Mouse (Mus musculus) hindbrain, embryonic 16.5 days (tissue): ENCODE results near the gene Ftsj1. TPM values are rescaled to one million over a fixed set of nuclear protein-coding genes. Genes with fewer than 3 reads are reported as not detected.

Experiments used
- ATAC-seq: fragments of 200-750 bp; cut with Nextera tagmentation; 2 replicates; pipeline ENCODE4 v1.8.0; 2017; ENCODE audit warnings: moderate TSS enrichment, moderate library complexity
- H3K27ac ChIP-seq: fragments of 300-500 bp; sonication (generic); 2 replicates; pipeline ENCODE4 v1.5.1; 2014; ENCODE audit warnings: low read depth, mild to moderate bottlenecking, control low read depth, low read length, moderate library complexity
- H3K27me3 ChIP-seq: fragments of 300-500 bp; sonication (generic); replicated peaks from 2 replicates; pipeline ENCODE4 v1.6.1; 2014; ENCODE audit warnings: low read length; ENCODE audit not compliant: control insufficient read depth, insufficient read depth
- H3K36me3 ChIP-seq: fragments of 300-500 bp; sonication (generic); 2 replicates; pipeline ENCODE4 v1.6.1; 2014; ENCODE audit warnings: mild to moderate bottlenecking, low read length, moderate library complexity, mixed read lengths; ENCODE audit not compliant: control insufficient read depth, insufficient read depth
- H3K4me1 ChIP-seq: fragments of 300-500 bp; sonication (generic); 2 replicates; pipeline ENCODE4 v1.6.1; 2014; ENCODE audit warnings: low read depth, low read length; ENCODE audit not compliant: control insufficient read depth, insufficient read depth
- H3K4me2 ChIP-seq: fragments of 300-500 bp; sonication (generic); 2 replicates; pipeline ENCODE4 v1.6.1; 2014; ENCODE audit warnings: mild to moderate bottlenecking, low read length, control low read depth, moderate library complexity
- H3K4me3 ChIP-seq: fragments of 300-500 bp; sonication (generic); 2 replicates; pipeline ENCODE4 v1.5.1; 2014; ENCODE audit warnings: mild to moderate bottlenecking, low read length, control low read depth, moderate library complexity
- H3K9ac ChIP-seq: fragments of 300-500 bp; sonication (generic); 2 replicates; pipeline ENCODE4 v1.6.1; 2014; ENCODE audit warnings: low read depth, mild to moderate bottlenecking, control low read depth, low read length, moderate library complexity
- H3K9me3 ChIP-seq: fragments of 300-500 bp; sonication (generic); 2 replicates; pipeline ENCODE4 v1.6.1; 2014; ENCODE audit warnings: mild to moderate bottlenecking, low read length, moderate library complexity; ENCODE audit not compliant: control insufficient read depth
- WGBS: fragments of 180-500 bp; shearing (Covaris S2); extraction: QIAGEN DNeasy Blood & Tissue Kit; methylation state at CpG from one replicate; pipeline ENCODE4 v1.1.7; 2014; 5-methylcytosine and 5-hydroxymethylcytosine counted together
- polyA plus RNA-seq: library from polyadenylated mRNA; unstranded; fragments of >200 nt; fragmentation: Nextera tagmentation; extraction: Ambion mirVana; gene quantifications from 2 replicates; pipeline ENCODE4 v1.2.1, GENCODE M21; 2015

Ftsj1 gene
- 49.9 and 52.8 TPM in 2 replicates for polyA plus RNA-seq

DNA sequence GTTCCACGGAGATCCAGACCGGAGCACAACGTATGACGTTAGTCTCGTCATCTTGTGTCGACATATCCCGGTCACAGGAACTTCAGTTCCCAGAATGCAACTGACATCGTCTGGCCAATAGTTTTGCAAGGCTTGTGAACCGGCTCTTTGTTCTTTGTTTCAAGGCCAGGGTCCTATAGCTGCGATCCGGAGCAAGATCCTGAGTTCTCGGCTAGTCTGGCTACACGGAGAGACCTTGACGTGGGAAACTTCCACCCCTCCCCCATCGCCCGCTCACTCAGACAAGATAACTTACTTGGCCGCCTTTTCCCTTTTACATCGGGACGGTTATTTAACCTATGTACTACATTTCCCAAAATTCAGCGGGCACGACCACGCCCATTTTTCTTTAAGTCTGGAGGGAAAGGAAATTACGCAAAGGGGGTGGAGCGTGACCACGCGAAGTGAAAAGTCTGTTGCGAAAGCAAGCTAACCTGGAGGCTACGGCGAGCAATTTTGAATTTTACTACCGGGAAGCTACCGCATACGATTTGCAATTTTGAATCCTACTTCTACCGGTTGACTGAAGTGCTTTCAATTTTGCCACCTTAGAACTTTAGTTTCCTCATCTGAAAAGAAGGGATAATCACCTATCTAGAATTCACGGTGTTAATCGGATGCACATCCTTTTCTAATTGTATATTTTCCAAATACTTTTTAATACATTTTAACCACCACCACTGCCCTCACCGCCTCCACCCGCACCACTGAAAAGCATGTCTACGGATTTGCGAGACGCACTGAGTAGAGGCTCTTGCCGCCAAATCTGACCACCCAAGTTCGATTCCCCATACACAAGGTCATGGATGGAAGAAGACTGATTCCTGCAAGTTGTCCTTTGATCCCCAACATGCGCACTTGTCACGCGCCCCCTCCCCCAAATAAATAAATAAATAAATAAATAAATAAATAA, at the start of gene Ftsj1:
Gene Ftsj1, minus strand, starts transcription at position 73 of the 952 bp plus-strand sequence.
- peaks cover 4% of the 10 kb centered on the region for H3K4me1 ChIP-seq
- WGBS: 16% methylated on average over 45 of the region's 45 CpGs
- peak within 1 kb of the TSS; percentile 78 for H3K27ac ChIP-seq
- peak within 1 kb of the TSS; percentile 67 for H3K9ac ChIP-seq
- H3K27me3 ChIP-seq: no peaks in the 10 kb centered on the region
- no peaks in the 10 kb centered on the region; the same call in 1 of the 2 replicates for H3K9me3 ChIP-seq
- peak within 1 kb of the TSS; percentile 58 for H3K4me3 ChIP-seq
- peak; percentile 96 for ATAC-seq
- peak within 1 kb of the TSS; percentile 61 for H3K4me2 ChIP-seq
- no peaks in the 10 kb centered on the region for H3K36me3 ChIP-seq

DNA sequence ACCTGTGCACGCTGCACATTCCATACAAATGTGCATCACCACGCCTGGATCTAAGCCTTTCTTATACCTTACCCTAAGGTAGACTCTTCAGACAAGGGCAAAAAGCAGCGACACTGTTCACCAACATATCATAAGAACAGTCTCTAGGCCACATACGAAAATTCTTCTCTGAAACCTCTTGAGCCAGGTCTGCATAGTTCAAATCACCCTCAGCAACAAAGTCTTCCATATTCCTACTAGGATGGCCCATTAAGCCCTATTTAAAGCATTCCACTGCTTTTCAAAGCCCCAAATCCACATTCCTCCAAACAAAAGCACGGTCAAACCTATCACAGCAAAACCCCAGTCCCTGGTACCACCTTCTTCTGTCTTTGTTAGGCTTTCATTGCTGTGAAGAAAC, 36.4 kb upstream of the Ftsj1 start:
- WGBS: 81% methylated on average over 5 of the region's 5 CpGs
- Histone ChIP-seq H3K27me3 (no peaks in the 10 kb centered on the region), H3K4me1 (no peaks in the 10 kb centered on the region), H3K4me2 (no peak overlapping the region), H3K27ac (no peak overlapping the region), H3K9ac (no peak overlapping the region), H3K9me3 (no peaks in the 10 kb centered on the region), H3K4me3 (no peak overlapping the region), H3K36me3 (no peaks in the 10 kb centered on the region)
- ATAC-seq: no peak

DNA sequence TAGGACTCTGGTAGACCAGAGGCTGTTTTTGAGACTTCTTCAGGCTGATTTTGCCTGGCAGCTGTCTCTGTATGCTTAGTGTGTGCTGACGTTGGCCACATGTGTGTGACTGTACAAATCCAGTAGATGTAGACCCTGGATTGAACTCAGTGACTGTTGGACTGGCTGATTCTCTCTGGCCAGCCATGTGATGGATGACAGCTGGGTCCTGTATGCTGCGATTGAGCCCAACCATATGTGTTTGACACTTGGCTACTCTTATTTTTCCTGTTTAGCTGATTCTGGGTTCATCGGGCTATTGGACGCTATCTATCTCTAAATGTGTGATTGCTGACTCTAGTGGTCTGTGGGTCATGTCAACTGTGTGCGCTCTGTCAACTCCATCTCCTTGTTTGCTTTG, 21.9 kb upstream of the Ftsj1 start:
- 95% methylated on average over 5 of the region's 5 CpGs for WGBS
- Histone ChIP-seq H3K9ac (no peak overlapping the region), H3K4me1 (no peaks in the 10 kb centered on the region), H3K4me2 (no peak overlapping the region), H3K27me3 (0 out of 2 replicates have a peak, but pooled peaks cover 2% of the 10 kb centered on the region), H3K36me3 (no peaks in the 10 kb centered on the region), H3K4me3 (no peak overlapping the region), H3K27ac (no peak overlapping the region), H3K9me3 (peaks cover 5% of the 10 kb centered on the region; the same call in 1 of the 2 replicates)
- ATAC-seq: no peak

DNA sequence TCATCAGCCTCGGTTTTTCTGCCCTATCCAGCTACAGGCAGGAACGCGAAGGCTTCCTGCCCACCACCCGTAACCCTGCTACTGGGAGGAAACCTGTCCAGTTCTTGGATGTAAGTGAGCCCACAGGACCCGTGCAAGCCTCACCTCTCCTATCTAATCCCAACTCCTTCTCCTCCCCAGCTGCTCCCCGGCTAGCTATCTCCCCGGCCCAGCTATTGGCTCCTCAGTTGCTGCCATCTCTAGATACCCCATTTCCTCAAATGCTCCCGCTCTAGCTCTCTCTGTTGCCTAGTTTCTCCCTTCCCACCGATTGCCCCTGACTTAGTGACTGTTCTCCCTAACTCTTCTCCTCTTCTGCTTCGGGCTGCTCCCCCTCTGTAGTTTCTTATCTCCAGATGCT, 19.8 kb upstream of the Ftsj1 start:
- H3K4me3 ChIP-seq: no peak overlapping the region
- H3K4me2 ChIP-seq: peak overlapping the region; percentile 27
- 32% methylated on average over 10 of the region's 10 CpGs for WGBS
- no peak overlapping the region for H3K27ac ChIP-seq
- no peaks in the 10 kb centered on the region for H3K9me3 ChIP-seq
- H3K36me3 ChIP-seq: no peaks in the 10 kb centered on the region
- ATAC-seq: no peak
- H3K9ac ChIP-seq: no peak overlapping the region
- no peaks in the 10 kb centered on the region for H3K4me1 ChIP-seq
- 0 out of 2 replicates have a peak, but pooled peaks cover 2% of the 10 kb centered on the region for H3K27me3 ChIP-seq

DNA sequence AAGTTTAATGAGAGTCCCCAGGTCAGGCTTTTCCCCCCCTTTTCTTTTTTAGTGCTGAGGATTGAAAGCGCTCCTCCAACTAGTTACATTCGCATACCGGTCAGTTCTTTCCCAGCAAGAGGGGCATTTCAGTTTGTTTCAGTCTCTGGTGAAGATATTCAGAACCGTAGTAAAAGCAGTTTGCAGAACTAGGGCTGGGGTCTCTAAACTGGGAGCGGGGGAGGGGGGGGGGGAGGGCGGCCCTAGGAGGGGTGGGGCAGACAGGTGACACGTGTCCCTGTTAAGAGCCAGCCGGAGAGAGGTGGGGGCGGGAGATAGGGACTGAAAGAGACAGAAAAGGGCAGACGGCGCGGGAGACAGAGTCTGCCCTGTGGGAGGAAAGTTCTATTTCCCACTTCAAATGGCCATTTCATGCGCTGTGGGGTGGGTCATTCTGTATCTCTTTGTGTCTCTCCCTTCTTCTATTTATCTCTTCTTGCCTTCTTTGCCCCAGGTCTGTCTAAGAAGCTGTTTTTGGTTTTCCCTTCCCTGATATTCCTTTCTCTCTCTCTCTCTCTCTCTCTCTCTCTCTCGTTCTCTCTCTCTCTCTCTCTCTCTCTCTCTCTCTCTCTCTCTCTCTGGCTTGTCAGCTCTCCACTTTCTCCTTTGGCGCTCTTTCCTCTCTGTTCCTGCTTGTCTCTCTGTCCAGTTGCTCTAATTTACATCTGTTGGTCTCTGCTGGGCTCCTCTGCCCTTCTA, 19.0 kb upstream of the Ftsj1 start, which contains the start of gene Slc38a5:
Gene Slc38a5, plus strand, starts transcription at position 51 of the 738 bp plus-strand sequence.
- Histone ChIP-seq H3K4me2 (peak within 1 kb of the TSS; percentile 39), H3K27me3 (0 out of 2 replicates have a peak, but pooled peaks cover 2% of the 10 kb centered on the region), H3K27ac (no peak within 1 kb of the TSS), H3K9ac (no peak within 1 kb of the TSS), H3K9me3 (no peaks in the 10 kb centered on the region), H3K36me3 (no peaks in the 10 kb centered on the region), H3K4me3 (no peak within 1 kb of the TSS), H3K4me1 (no peaks in the 10 kb centered on the region)
- WGBS: 19% methylated on average over 10 of the region's 15 CpGs
- no peak for ATAC-seq

DNA sequence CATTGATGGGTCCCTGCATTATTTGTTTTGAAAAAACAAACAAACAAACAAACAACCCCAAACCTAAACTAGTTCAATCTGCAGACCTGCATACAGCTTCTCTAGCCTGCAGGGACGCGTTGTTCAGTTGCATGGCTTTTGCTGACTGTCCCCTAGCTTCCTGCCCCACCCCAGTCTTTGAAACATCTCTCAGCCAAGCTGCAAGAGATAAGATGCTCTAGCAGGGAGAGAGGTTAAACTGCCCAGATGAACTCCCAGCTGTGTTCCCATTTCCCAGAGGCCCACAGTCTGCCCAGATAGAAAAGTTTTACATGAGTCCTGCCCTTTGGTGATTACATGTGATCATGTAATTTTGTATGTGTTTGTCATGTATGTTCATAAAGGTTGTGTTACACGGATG, 12.0 kb upstream of the Ftsj1 start:
- WGBS: 93% methylated on average over 3 of the region's 3 CpGs
- Histone ChIP-seq H3K9ac (no peak overlapping the region), H3K9me3 (no peaks in the 10 kb centered on the region; the same call in 1 of the 2 replicates), H3K36me3 (no peaks in the 10 kb centered on the region), H3K4me3 (no peak overlapping the region), H3K27me3 (no peaks in the 10 kb centered on the region), H3K4me2 (no peak overlapping the region), H3K4me1 (no peaks in the 10 kb centered on the region), H3K27ac (no peak overlapping the region)
- ATAC-seq: no peak

DNA sequence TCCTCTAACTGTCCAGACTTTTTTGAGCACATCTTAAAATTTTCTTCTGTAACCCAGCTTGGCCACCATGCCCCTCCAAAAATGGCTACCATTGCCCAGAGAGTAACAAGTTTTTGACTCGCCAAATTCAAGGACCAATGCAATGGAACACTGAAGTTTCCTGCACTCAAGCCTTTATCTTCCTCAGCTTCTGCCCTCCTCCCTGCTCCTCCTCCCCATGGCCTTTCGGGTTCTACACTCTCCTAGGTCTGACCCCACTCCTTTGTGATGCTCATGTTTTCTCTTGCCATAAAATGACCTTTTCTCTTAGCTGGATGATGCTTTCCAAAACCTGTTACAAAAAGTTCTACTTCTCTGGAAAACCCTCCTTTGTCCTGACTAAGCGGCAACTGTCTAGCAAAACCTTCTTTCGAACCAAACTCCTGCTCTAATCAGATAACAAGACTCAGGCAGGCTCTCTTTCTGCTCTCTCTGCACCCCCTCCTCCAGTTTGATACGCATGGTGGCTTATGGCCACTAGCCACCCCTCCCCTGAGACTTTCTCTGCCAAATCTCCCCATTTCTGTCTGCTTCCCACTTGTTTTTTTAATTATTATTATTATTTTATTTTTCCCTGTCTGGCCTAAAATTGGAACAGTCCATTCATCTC, 11.1 kb upstream of the Ftsj1 start:
- Histone ChIP-seq H3K36me3 (no peaks in the 10 kb centered on the region), H3K9ac (no peak overlapping the region), H3K4me3 (no peak overlapping the region), H3K27ac (no peak overlapping the region), H3K4me2 (no peak overlapping the region), H3K27me3 (no peaks in the 10 kb centered on the region), H3K9me3 (no peaks in the 10 kb centered on the region; the same call in 1 of the 2 replicates), H3K4me1 (no peaks in the 10 kb centered on the region)
- no peak for ATAC-seq
- WGBS: 83% methylated on average over 5 of the region's 5 CpGs

DNA sequence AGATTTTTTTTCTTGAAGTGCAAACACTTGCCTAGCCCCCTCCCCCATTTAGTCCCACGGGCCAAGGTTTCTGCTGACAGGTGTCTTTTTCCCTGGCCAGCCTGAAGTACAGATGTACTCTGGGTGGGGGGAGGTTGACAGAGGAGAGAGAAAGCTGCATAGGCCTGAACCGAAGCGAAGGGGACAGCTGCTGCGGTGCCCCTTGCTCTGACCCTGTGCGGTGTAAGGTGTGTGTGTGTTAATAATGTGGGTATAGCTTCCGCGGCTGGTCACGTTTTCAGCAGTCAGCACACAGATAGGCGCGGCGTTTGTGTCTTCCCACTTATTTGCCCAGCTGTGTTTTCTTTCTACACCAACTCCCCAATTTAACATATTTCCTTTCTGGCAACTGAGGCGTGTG, 7.3 kb upstream of the Ftsj1 start:
- no peaks in the 10 kb centered on the region for H3K27me3 ChIP-seq
- H3K4me1 ChIP-seq: no peaks in the 10 kb centered on the region
- no peak overlapping the region for H3K27ac ChIP-seq
- H3K4me3 ChIP-seq: no peak overlapping the region
- no peak overlapping the region for H3K9ac ChIP-seq
- no peaks in the 10 kb centered on the region; the same call in 1 of the 2 replicates for H3K9me3 ChIP-seq
- ATAC-seq: no peak
- 85% methylated on average over 12 of the region's 12 CpGs for WGBS
- H3K4me2 ChIP-seq: no peak overlapping the region
- no peaks in the 10 kb centered on the region for H3K36me3 ChIP-seq
